Mouse (Mus musculus): ENCODE measurements at regions not wholly inside any gene's neighbourhood (a gene's known extent, or its start where the extent isn't known, plus 50 kb on each side); places are given as distances from the start of the nearest gene placed in this dataset.

DNA sequence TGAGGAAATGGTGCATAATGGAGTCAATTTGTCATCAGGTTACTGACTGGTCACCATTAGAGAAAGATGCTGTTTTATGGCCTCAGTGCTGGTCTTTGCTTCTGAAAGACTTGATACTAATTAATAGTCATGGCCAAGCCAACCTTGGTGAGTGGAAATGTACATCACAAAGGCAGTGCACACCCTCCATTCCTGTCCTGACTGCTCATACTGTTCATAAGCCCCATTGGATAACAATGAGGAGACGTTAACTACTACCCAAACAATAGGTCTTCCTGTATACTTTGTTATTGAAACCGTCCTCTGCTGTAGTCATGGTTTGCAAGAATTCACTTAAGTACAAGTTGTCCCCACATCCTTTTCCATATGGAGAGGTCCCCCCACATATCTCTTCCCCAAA is 605.8 kb upstream of the Slc35b3 start:
- Histone ChIP-seq H3K27me3 (ENCODE audit: control insufficient read depth, insufficient read depth, low read depth, low read length) (no peaks in the 10 kb centered on the region), H3K36me3 (ENCODE audit: control insufficient read depth, insufficient read depth, low read length) (no peaks in the 10 kb centered on the region), H3K4me2 (ENCODE audit: low read length) (no peak overlapping the region), H3K4me1 (ENCODE audit: control insufficient read depth, insufficient read depth, low read length) (no peaks in the 10 kb centered on the region), H3K4me3 (ENCODE audit: low read depth, low read length) (no peak overlapping the region), H3K9me3 (replicated peaks; ENCODE audit: control insufficient read depth, low read length, poor library complexity, severe bottlenecking) (no peaks in the 10 kb centered on the region), H3K9ac (ENCODE audit: low read depth, low read length) (no peak overlapping the region), H3K27ac (ENCODE audit: low read length) (no peak overlapping the region)
- no peak for ATAC-seq
- 88% methylated on average over 2 of the region's 2 CpGs for WGBS

DNA sequence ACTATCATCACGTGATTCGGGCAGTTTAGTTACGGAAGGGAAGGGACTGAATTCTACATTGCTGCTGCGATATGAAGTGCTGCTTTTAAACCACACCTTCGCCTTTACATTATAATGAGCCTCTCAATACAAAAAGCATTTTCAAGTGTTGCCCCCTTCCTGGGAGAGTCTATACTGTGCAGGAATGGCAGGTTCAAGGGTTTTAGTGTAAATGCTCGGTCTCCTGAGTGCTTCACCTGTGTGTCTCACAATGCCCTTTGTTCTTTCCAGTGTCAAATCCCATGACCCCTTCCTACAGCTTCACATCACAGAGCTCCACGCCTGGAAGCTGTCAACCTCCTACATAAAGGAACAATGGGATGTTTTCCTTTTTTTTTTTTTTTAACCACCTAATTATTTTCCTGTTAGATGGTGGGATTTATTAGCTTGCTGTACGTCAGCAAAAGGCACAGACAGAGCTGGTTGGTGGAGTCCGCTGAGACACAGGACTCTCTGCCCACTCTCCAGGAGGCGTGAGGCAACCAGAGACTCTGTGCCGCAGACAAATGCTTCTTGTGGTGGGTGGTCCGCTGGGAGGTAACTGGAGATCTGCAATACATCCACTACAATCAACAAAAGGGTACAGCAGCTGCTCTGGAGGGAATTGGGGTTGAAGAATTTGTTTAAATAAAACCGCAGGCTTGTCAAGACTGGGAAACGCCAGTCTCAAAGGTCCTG is 577.2 kb upstream of the Slc35b3 start:
- 0 out of 2 replicates have a peak, but pooled peaks have one; percentile 56 for ATAC-seq
- Histone ChIP-seq H3K36me3 (ENCODE audit: control insufficient read depth, insufficient read depth, low read length) (no peaks in the 10 kb centered on the region), H3K4me2 (ENCODE audit: low read length) (0 out of 2 replicates have a peak overlapping the region, but pooled peaks have one; percentile 14), H3K9ac (ENCODE audit: low read depth, low read length) (no peak overlapping the region), H3K27me3 (ENCODE audit: control insufficient read depth, insufficient read depth, low read depth, low read length) (no peaks in the 10 kb centered on the region), H3K4me3 (ENCODE audit: low read depth, low read length) (no peak overlapping the region), H3K27ac (ENCODE audit: low read length) (no peak overlapping the region), H3K9me3 (replicated peaks; ENCODE audit: control insufficient read depth, low read length, poor library complexity, severe bottlenecking) (no peaks in the 10 kb centered on the region), H3K4me1 (ENCODE audit: control insufficient read depth, insufficient read depth, low read length) (peaks cover 3% of the 10 kb centered on the region; the same call in 1 of the 2 replicates)
- WGBS, result 32% methylated on average over 14 of the region's 14 CpGs

DNA sequence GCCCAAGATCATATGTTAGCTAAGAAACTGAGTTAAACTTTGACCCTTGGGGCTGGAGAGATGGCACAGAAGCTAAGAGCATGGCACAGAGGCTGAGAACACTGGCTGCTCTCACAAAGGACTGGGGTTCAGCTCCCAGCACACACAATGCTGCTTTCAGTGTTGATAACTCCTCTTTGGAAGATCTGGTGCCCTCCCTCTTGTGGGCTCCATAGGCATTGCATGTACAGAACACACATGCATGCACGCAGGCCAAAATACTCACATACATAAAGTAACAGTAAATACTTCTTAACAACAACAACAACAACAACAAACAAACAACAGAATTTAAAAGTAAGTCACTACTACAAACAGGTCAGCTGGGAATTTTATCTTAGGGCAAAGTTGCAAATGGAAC is 565.8 kb upstream of the Slc35b3 start:
- no peak for ATAC-seq
- H3K27me3 ChIP-seq (ENCODE audit: control insufficient read depth, insufficient read depth, low read depth, low read length), result peaks cover 24% of the 10 kb centered on the region
- H3K9me3 ChIP-seq (replicated peaks; ENCODE audit: control insufficient read depth, low read length, poor library complexity, severe bottlenecking), result no peaks in the 10 kb centered on the region
- H3K27ac ChIP-seq (ENCODE audit: low read length), result no peak overlapping the region
- H3K4me3 ChIP-seq (ENCODE audit: low read depth, low read length), result no peak overlapping the region
- no peak overlapping the region for H3K9ac ChIP-seq (ENCODE audit: low read depth, low read length)
- H3K4me2 ChIP-seq (ENCODE audit: low read length), result no peak overlapping the region
- 94% methylated on average over 1 of the region's 1 CpGs for WGBS
- no peaks in the 10 kb centered on the region for H3K36me3 ChIP-seq (ENCODE audit: control insufficient read depth, insufficient read depth, low read length)
- no peaks in the 10 kb centered on the region; the same call in 1 of the 2 replicates for H3K4me1 ChIP-seq (ENCODE audit: control insufficient read depth, insufficient read depth, low read length)

DNA sequence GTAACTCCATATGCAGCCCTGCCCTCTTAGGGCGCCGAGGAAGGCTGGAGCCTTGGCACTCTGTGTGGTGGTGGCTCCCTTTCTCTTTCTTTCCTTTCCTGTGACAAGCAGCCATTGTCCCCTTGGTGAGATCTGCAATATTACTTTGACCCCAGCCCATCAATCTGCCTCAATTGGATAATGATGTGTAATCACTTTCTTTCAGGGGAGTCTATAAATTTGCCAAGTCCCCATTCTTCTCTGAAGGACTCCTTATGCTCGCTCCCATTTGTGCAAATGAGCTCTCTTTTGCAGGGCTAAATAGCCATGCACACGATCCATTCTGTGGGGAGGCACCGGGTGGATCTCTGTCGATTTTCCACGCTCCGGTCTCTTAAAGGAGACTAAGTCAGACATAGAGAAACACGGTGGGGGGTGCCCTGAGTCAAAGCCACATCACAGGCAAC is 563.2 kb upstream of the Slc35b3 start:
- 7% methylated on average over 9 of the region's 9 CpGs for WGBS
- no peaks in the 10 kb centered on the region; the same call in 1 of the 2 replicates for H3K4me1 ChIP-seq (ENCODE audit: control insufficient read depth, insufficient read depth, low read length)
- ATAC-seq, result peak; percentile 78
- no peak overlapping the region for H3K4me3 ChIP-seq (ENCODE audit: low read depth, low read length)
- H3K27ac ChIP-seq (ENCODE audit: low read length), result no peak overlapping the region
- peaks cover 33% of the 10 kb centered on the region for H3K27me3 ChIP-seq (ENCODE audit: control insufficient read depth, insufficient read depth, low read depth, low read length)
- H3K4me2 ChIP-seq (ENCODE audit: low read length), result peak overlapping the region; percentile 40
- no peaks in the 10 kb centered on the region for H3K9me3 ChIP-seq (replicated peaks; ENCODE audit: control insufficient read depth, low read length, poor library complexity, severe bottlenecking)
- no peak overlapping the region; the same call in 1 of the 2 replicates for H3K9ac ChIP-seq (ENCODE audit: low read depth, low read length)
- H3K36me3 ChIP-seq (ENCODE audit: control insufficient read depth, insufficient read depth, low read length), result no peaks in the 10 kb centered on the region

DNA sequence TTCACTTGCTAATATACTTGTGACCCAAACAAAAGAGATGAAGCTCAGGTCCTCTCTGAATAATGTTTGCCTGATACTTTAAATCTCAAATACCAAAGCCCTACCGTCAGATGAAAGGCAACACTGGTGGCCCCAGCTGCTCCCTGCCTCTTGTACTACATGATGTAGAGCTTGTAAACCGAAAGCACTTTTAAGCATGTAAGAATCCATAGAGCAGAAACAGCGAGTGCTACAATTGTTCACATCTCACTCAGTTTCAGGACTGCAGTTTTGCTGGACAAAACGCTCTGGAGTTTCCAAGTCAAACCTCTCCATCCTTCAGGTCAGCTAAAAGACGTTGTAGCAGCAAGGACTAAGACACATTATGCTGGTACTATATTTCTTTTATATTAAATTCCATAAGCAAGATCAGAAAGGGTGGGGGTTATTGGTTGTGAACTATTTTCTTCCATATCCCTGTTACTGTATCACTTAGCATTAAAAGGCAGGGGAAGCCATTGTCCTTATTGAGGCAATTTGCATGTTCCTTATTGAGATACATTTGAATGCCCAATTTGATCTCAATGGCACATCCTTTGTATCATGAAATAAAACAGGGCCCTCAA is 562.7 kb upstream of the Slc35b3 start:
- Histone ChIP-seq H3K4me2 (ENCODE audit: low read length) (no peak overlapping the region), H3K9me3 (replicated peaks; ENCODE audit: control insufficient read depth, low read length, poor library complexity, severe bottlenecking) (no peaks in the 10 kb centered on the region), H3K27me3 (ENCODE audit: control insufficient read depth, insufficient read depth, low read depth, low read length) (peaks cover 30% of the 10 kb centered on the region), H3K4me1 (ENCODE audit: control insufficient read depth, insufficient read depth, low read length) (no peaks in the 10 kb centered on the region; the same call in 1 of the 2 replicates), H3K27ac (ENCODE audit: low read length) (no peak overlapping the region), H3K36me3 (ENCODE audit: control insufficient read depth, insufficient read depth, low read length) (no peaks in the 10 kb centered on the region), H3K9ac (ENCODE audit: low read depth, low read length) (no peak overlapping the region), H3K4me3 (ENCODE audit: low read depth, low read length) (no peak overlapping the region)
- ATAC-seq, result no peak
- WGBS, result 19% methylated on average over 5 of the region's 5 CpGs

DNA sequence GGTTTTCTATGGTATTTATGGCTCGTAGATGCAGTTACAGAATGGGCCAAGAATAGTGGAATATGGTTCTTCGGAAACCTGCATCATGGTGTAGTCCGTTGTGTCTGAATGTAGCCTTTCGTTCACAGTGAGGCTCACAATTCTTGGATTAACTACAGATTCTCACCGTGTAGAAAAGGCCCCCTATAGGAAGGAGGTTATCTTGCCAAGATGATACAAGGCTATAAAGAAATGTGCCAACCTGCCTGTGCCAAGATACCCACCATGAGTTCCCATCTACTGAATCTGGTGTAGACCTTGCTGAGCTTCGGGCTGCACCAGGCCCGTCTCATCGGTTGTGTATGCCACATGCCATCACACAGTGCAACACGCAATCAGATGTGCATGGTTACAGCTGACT is 560.2 kb upstream of the Slc35b3 start:
- H3K4me1 ChIP-seq (ENCODE audit: control insufficient read depth, insufficient read depth, low read length), result no peaks in the 10 kb centered on the region; the same call in 1 of the 2 replicates
- peaks cover 21% of the 10 kb centered on the region for H3K27me3 ChIP-seq (ENCODE audit: control insufficient read depth, insufficient read depth, low read depth, low read length)
- H3K36me3 ChIP-seq (ENCODE audit: control insufficient read depth, insufficient read depth, low read length), result no peaks in the 10 kb centered on the region
- H3K27ac ChIP-seq (ENCODE audit: low read length), result no peak overlapping the region
- ATAC-seq, result no peak
- no peak overlapping the region for H3K9ac ChIP-seq (ENCODE audit: low read depth, low read length)
- H3K9me3 ChIP-seq (replicated peaks; ENCODE audit: control insufficient read depth, low read length, poor library complexity, severe bottlenecking), result no peaks in the 10 kb centered on the region
- 94% methylated on average over 9 of the region's 9 CpGs for WGBS
- H3K4me3 ChIP-seq (ENCODE audit: low read depth, low read length), result no peak overlapping the region
- no peak overlapping the region for H3K4me2 ChIP-seq (ENCODE audit: low read length)

DNA sequence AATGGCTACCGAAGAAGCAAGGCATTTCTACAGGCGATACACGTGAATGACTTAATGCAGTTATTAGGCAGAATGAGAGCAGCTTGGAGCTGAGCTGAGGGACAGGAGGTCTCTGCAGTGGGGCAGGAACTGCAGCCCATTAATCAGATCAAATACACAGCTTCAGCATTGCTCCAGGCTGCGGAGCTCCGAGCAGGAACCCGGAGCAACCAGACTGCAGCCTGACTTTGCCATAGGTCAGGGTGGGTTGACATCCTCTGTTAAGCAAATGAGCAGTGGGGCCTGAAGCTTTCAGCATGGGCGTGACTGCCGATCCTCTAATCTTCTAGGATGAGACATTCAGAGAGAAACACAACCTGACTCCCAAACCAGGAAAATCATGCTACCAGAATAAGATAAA is 555.4 kb upstream of the Slc35b3 start:
- no peak for ATAC-seq
- no peak overlapping the region for H3K27ac ChIP-seq (ENCODE audit: low read length)
- WGBS, result 42% methylated on average over 8 of the region's 8 CpGs
- no peaks in the 10 kb centered on the region for H3K4me1 ChIP-seq (ENCODE audit: control insufficient read depth, insufficient read depth, low read length)
- H3K4me3 ChIP-seq (ENCODE audit: low read depth, low read length), result no peak overlapping the region
- peaks cover 13% of the 10 kb centered on the region for H3K27me3 ChIP-seq (ENCODE audit: control insufficient read depth, insufficient read depth, low read depth, low read length)
- H3K36me3 ChIP-seq (ENCODE audit: control insufficient read depth, insufficient read depth, low read length), result no peaks in the 10 kb centered on the region
- no peaks in the 10 kb centered on the region for H3K9me3 ChIP-seq (replicated peaks; ENCODE audit: control insufficient read depth, low read length, poor library complexity, severe bottlenecking)
- H3K9ac ChIP-seq (ENCODE audit: low read depth, low read length), result no peak overlapping the region
- H3K4me2 ChIP-seq (ENCODE audit: low read length), result no peak overlapping the region

DNA sequence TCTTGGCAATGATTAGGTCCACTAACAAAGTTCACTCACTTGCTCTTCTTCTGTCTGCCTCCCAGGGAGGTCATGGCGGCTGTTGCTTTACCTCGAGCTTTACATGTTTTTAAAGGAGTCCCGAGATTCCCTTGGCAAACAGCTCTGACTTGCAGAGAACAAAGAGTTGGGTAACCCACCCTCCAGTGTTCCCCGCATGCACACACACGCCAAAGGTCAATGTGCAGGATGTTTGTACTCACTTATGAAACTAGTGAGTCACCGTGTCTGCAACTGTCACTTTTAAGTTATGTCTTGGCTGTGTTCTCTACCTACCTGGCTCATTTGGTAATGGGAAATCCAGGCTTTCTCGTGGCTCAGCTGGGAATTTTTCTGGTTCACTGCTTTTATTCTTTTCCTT is 529.1 kb upstream of the Slc35b3 start:
- Histone ChIP-seq H3K27ac (ENCODE audit: low read length) (no peak overlapping the region), H3K4me3 (ENCODE audit: low read depth, low read length) (no peak overlapping the region), H3K36me3 (ENCODE audit: control insufficient read depth, insufficient read depth, low read length) (no peaks in the 10 kb centered on the region), H3K9me3 (replicated peaks; ENCODE audit: control insufficient read depth, low read length, poor library complexity, severe bottlenecking) (no peaks in the 10 kb centered on the region), H3K4me2 (ENCODE audit: low read length) (no peak overlapping the region), H3K4me1 (ENCODE audit: control insufficient read depth, insufficient read depth, low read length) (no peaks in the 10 kb centered on the region), H3K27me3 (ENCODE audit: control insufficient read depth, insufficient read depth, low read depth, low read length) (no peaks in the 10 kb centered on the region), H3K9ac (ENCODE audit: low read depth, low read length) (no peak overlapping the region)
- no peak for ATAC-seq
- 84% methylated on average over 7 of the region's 7 CpGs for WGBS

DNA sequence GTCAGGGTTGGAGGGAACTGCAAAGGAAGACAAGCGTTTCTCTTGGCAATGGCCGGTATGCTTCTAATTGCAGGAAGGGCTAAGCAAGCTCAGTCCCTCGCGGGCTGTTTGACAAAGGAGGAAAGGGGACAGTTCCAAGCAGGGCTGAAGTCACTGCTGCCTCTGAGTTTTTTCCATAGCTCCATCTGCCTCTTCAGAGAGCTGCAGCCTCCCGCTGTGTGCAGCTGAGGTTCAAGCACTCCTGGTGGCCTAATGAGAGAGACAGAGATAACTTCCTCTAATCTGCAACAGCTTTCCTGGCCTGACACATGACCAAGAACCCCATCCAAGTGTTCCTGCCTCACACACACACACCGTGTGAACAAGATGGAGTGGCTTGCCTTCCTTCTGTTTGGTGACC is 511.9 kb upstream of the Slc35b3 start:
- no peaks in the 10 kb centered on the region for H3K27me3 ChIP-seq (ENCODE audit: control insufficient read depth, insufficient read depth, low read depth, low read length)
- no peak for ATAC-seq

More for the DNA sequence above, 511.9 kb upstream of the Slc35b3 start:
- H3K4me1 ChIP-seq (ENCODE audit: control insufficient read depth, insufficient read depth, low read length), result no peaks in the 10 kb centered on the region
- no peaks in the 10 kb centered on the region for H3K36me3 ChIP-seq (ENCODE audit: control insufficient read depth, insufficient read depth, low read length)
- no peak overlapping the region for H3K9ac ChIP-seq (ENCODE audit: low read depth, low read length)
- no peaks in the 10 kb centered on the region for H3K9me3 ChIP-seq (replicated peaks; ENCODE audit: control insufficient read depth, low read length, poor library complexity, severe bottlenecking)
- no peak overlapping the region for H3K27ac ChIP-seq (ENCODE audit: low read length)
- no peak overlapping the region for H3K4me2 ChIP-seq (ENCODE audit: low read length)
- no peak overlapping the region for H3K4me3 ChIP-seq (ENCODE audit: low read depth, low read length)
- WGBS, result 53% methylated on average over 6 of the region's 6 CpGs
